Mouse (Mus musculus): ENCODE results near the gene N4bp2. TPM values are rescaled to one million over a fixed set of nuclear protein-coding genes. Genes with fewer than 3 reads are reported as not detected.

N4bp2 gene
- total and polyA plus RNA-seq, 3 experiments = 13.1 to 16.4 (median 15.1) TPM

- Histone ChIP-seq H3K9ac (ENCODE audit: insufficient read depth, low read depth) (peak overlapping the region; percentile 93), H3K27ac (ENCODE audit: insufficient read depth, low read depth) (peak overlapping the region; percentile 33)
Observed at GRCm38 (mm10) chr5:65764786-65765634, 1.7 kb downstream of the N4bp2 start.

GRCm38 (mm10) chr5:65765635-65765911, 2.3 kb downstream of the N4bp2 start:
- Histone ChIP-seq H3K27me3 (replicated peaks) (peaks cover 5% of the 10 kb centered on the region), H3K9me3 (replicated peaks; ENCODE audit: low read length) (no peaks in the 10 kb centered on the region), H3K4me3 (replicated peaks in 1 of 3; ENCODE audit: low read depth in 2 of 3, low read length in 2 of 3, poor library complexity in 1 of 3) (peak overlapping the region; percentile 53 to 85 (median 84)), H3K36me3 (replicated peaks in 1 of 2; ENCODE audit: control insufficient read depth in 1 of 2, insufficient read depth in 1 of 2, low read length in 1 of 2) (peaks cover 0 to 5% of the 10 kb centered on the region in 2 experiments), H3K9ac (ENCODE audit: insufficient read depth, low read depth) (peak overlapping the region; percentile 86), H3K4me1 (ENCODE audit: control insufficient read depth in 1 of 2, insufficient read depth in 2 of 2) (peaks cover 0 to 5% of the 10 kb centered on the region in 2 experiments; a peak in 2 of 4 replicates), H3K4me2 (ENCODE audit: insufficient read depth, low read depth, poor library complexity, severe bottlenecking) (peak overlapping the region; percentile 99), H3K79me2 (replicated peaks; ENCODE audit: control insufficient read depth, extremely low read depth, insufficient read depth, poor library complexity, severe bottlenecking) (peaks cover 26% of the 10 kb centered on the region), H3K27ac (ENCODE audit: insufficient read depth, low read depth) (no peak overlapping the region)
- dilution Hi-C loops (cut with MboI; ENCODE audit: extremely low pct_ligation_motif_present, extremely low pct_unique_long_range_greater_than_20kb, low sequenced_read_pairs) = no loop called here
- no peak for DNase-seq (ENCODE audit: extremely low read depth)
- in situ Hi-C loops (cut with MboI; ENCODE audit: low pct_ligation_motif_present, low pct_unique_long_range_greater_than_20kb, low sequenced_read_pairs) = no loop called here
- no peak for TF ChIP-seq MEF2A (IDR thresholded peaks at IDR 0.05; ENCODE audit: borderline replicate concordance, low read depth, low read length)
- TF ChIP-seq MXI1 (IDR thresholded peaks at IDR 0.05; ENCODE audit: low read depth, low read length) = no peak
- no peak for TF ChIP-seq MAX (IDR thresholded peaks at IDR 0.05; ENCODE audit: low read length)
- TF ChIP-seq KAT2A (IDR thresholded peaks at IDR 0.05; ENCODE audit: insufficient replicate concordance, low read length) = no peak
- no peak for TF ChIP-seq EP300 (IDR thresholded peaks at IDR 0.05; ENCODE audit: low read length)
- TF ChIP-seq CHD1 (IDR thresholded peaks at IDR 0.05; ENCODE audit: low read depth, low read length) = peak; percentile 73; the same call in 1 of the 2 replicates

More at GRCm38 (mm10) chr5:65764786-65765634, 1.7 kb downstream of the N4bp2 start:
- TF ChIP-seq NELFE (IDR thresholded peaks at IDR 0.05; ENCODE audit: low read depth, low read length) (peak; percentile 54; the same call in 1 of the 2 replicates), TBP (conservative IDR thresholded peaks at IDR 0.05; ENCODE audit: low read depth, low read length) (peak; percentile 82), USF1 (IDR thresholded peaks at IDR 0.05; ENCODE audit: low read depth, low read length) (no peak), RAD21 (IDR thresholded peaks at IDR 0.05; ENCODE audit: low read depth, low read length) (no peak), POLR2A (IDR thresholded peaks at IDR 0.05; ENCODE audit: low read depth, low read length) (peak; percentile 84), MYC (IDR thresholded peaks at IDR 0.05; ENCODE audit: low read depth, low read length) (peak; percentile 90), TCF12 (IDR thresholded peaks at IDR 0.05; ENCODE audit: low read depth, low read length) (peak; percentile 45; the same call in 1 of the 2 replicates), MXI1 (IDR thresholded peaks at IDR 0.05; ENCODE audit: low read depth, low read length) (peak; percentile 96), ELF1 (IDR thresholded peaks at IDR 0.05; ENCODE audit: low read depth, low read length) (peak; percentile 7; the same call in 1 of the 2 replicates), MAX (IDR thresholded peaks at IDR 0.05; ENCODE audit: low read length) (peak; percentile 87), KAT2A (IDR thresholded peaks at IDR 0.05; ENCODE audit: insufficient replicate concordance, low read length) (no peak), ZNF384 (IDR thresholded peaks at IDR 0.05; ENCODE audit: low read depth, low read length) (peak; percentile 81), ZMIZ1 (IDR thresholded peaks at IDR 0.05; ENCODE audit: low read depth, low read length) (peak; percentile 50), SIN3A (IDR thresholded peaks at IDR 0.05; ENCODE audit: low read length) (peak; percentile 85)
- Histone ChIP-seq H3K36me3 (replicated peaks in 1 of 2; ENCODE audit: control insufficient read depth in 1 of 2, insufficient read depth in 1 of 2, low read length in 1 of 2) (peaks cover 0 to 5% of the 10 kb centered on the region in 2 experiments), H3K27me3 (replicated peaks) (peaks cover 5% of the 10 kb centered on the region), H3K4me3 (replicated peaks in 1 of 3; ENCODE audit: low read depth in 2 of 3, low read length in 2 of 3, poor library complexity in 1 of 3) (peak overlapping the region; percentile 84 to 86 (median 85)), H3K4me1 (ENCODE audit: control insufficient read depth in 1 of 2, insufficient read depth in 2 of 2) (peaks cover 0 to 5% of the 10 kb centered on the region in 2 experiments; a peak in 2 of 4 replicates), H3K79me2 (replicated peaks; ENCODE audit: control insufficient read depth, extremely low read depth, insufficient read depth, poor library complexity, severe bottlenecking) (peaks cover 24% of the 10 kb centered on the region), H3K9me3 (replicated peaks; ENCODE audit: low read length) (no peaks in the 10 kb centered on the region), H3K4me2 (ENCODE audit: insufficient read depth, low read depth, poor library complexity, severe bottlenecking) (peak overlapping the region; percentile 99)
- dilution Hi-C loops (cut with MboI; ENCODE audit: extremely low pct_ligation_motif_present, extremely low pct_unique_long_range_greater_than_20kb, low sequenced_read_pairs) (no loop called here), in situ Hi-C loops (cut with MboI; ENCODE audit: low pct_ligation_motif_present, low pct_unique_long_range_greater_than_20kb, low sequenced_read_pairs) (no loop called here)
- peak; percentile 96 for DNase-seq (ENCODE audit: extremely low read depth)

Measured in CH12.LX (cell line).